Mouse (Mus musculus): Measurements from ENCODE around the gene Gpc6. TPM values are rescaled to one million over a fixed set of nuclear protein-coding genes. Genes with fewer than 3 reads are reported as not detected.

Gene Gpc6
- total RNA-seq, 1 experiment from 2014 or later, result not detected

GRCm38 (mm10) chr14:117710463-117710911 is 785.4 kb downstream of the Gpc6 start:
- 0 out of 2 replicates have a peak, but pooled peaks have one; percentile 27 for ATAC-seq (replicated peaks; ENCODE audit: insufficient number of reproducible peaks, low FRiP score, low TSS enrichment, poor library complexity, severe bottlenecking)

GRCm38 (mm10) chr14:117712311-117712710 is 787.2 kb downstream of the Gpc6 start:
- no peak for ATAC-seq (replicated peaks; ENCODE audit: insufficient number of reproducible peaks, low FRiP score, low TSS enrichment, poor library complexity, severe bottlenecking)

DNA sequence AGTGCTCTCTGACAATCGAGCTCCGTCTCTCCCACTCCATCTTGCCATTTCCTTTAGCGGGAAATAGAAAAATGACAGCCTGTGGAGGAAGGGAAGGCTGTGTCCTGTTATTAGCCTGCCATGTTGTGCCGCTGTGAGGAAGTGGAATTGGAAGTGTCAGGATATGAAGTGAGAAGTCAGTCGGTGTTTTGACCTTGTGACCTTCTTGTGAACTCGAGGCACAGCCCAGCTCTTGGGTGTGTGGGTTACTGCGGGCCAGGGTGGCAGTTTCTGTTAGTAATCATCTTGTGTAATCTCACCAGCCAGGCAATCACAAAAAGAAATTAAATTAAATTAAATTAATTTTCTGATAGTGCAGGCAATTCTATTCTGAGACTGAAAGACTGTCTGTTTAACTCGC is 789.0 kb downstream of the Gpc6 start:
- ATAC-seq (replicated peaks; ENCODE audit: insufficient number of reproducible peaks, low FRiP score, low TSS enrichment, poor library complexity, severe bottlenecking), result peak; percentile 77; the same call in 1 of the 2 replicates

DNA sequence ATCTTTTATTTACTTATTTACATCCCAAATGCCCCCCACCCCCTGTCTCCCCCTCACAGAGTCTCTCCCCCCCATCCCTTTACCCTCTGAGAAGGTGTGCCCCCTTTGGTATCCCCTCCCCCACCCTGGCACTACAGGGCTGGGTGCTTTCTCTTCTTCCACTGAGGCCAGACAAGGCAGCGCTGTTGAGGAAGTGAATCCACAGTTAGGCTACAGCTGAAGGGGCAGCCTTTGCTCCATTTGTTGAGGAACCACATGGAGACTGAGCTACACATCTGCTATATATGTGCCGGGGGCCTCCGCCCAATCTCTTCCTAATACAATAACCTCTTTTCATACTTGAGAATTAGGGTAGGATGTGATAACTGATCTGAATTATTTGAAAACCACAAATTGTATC is 791.2 kb downstream of the Gpc6 start:
- ATAC-seq (replicated peaks; ENCODE audit: insufficient number of reproducible peaks, low FRiP score, low TSS enrichment, poor library complexity, severe bottlenecking), result 0 out of 2 replicates have a peak, but pooled peaks have one; percentile 43

DNA sequence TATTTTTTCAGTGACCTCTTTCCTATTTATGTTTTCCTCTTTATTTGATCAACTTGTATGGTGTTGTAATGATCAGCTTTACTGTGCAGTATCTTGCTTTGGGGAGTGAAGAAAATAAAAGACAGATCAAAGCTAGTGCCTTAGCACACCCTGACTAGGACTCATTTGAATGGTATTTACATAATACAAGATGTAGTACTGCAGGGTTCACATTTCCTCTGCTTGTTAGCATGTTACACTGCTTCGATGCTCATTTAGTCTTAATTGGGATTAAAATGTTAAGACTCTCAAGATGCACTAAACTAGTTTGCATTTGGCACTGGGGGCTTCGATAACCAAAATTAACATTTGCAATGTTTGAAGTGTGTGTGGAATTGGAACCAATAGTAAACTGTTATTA is 803.6 kb downstream of the Gpc6 start:
- no peak for ATAC-seq (replicated peaks; ENCODE audit: insufficient number of reproducible peaks, low FRiP score, low TSS enrichment, poor library complexity, severe bottlenecking)

- ATAC-seq (replicated peaks; ENCODE audit: insufficient number of reproducible peaks, low FRiP score, low TSS enrichment, poor library complexity, severe bottlenecking), result no peak
Observed at GRCm38 (mm10) chr14:117755231-117755630, 830.1 kb downstream of the Gpc6 start.

DNA sequence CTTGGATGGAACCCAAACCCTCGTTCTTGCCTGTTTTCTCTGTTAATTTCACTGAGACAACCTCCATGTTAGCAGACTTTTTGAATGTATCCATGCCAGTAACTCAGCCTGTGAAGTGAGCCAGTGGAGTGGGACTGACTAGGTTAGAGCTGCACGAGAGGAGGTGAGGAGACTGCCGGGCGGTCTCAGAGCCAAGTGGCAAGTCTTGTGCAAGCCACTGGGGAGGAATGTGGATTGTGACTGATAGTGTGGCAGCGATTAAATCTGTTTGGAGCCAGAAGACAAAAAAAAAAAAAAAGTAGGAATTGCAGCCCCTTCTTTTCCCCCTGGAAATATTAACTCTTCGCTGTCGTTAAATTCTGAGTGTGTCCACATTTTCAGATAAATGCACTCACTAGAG is 831.4 kb downstream of the Gpc6 start:
- ATAC-seq (replicated peaks; ENCODE audit: insufficient number of reproducible peaks, low FRiP score, low TSS enrichment, poor library complexity, severe bottlenecking), result no peak

DNA sequence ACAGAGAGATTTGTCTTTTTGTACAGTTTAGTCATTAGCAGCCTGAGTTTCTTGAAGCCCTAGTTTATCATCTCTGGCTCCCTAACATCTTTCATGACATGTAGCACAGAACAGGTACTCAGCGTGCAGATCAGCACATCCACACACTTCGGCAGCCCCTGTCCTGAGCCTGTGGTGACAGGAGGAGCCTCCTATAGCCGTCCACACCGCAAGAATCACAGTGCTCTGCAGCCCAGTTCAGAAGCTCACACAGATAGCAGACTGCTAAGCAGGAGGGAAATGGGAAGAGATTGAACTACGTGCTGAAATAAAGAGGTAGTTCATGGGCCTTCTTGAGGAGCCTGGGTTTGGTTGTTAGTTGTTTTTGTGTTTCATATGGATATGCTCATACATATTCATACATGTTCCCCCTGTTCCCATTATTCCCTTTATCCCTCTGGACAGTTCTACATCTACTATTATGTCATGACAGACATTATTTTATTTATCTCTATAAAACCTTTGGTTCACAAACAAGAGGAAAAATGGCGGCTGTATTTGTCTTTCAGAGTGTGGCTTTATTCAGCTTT is 832.8 kb downstream of the Gpc6 start:
- ATAC-seq (replicated peaks; ENCODE audit: insufficient number of reproducible peaks, low FRiP score, low TSS enrichment, poor library complexity, severe bottlenecking), result no peak

GRCm38 (mm10) chr14:117760830-117761517 is 835.9 kb downstream of the Gpc6 start:
- ATAC-seq (replicated peaks; ENCODE audit: insufficient number of reproducible peaks, low FRiP score, low TSS enrichment, poor library complexity, severe bottlenecking), result no peak

DNA sequence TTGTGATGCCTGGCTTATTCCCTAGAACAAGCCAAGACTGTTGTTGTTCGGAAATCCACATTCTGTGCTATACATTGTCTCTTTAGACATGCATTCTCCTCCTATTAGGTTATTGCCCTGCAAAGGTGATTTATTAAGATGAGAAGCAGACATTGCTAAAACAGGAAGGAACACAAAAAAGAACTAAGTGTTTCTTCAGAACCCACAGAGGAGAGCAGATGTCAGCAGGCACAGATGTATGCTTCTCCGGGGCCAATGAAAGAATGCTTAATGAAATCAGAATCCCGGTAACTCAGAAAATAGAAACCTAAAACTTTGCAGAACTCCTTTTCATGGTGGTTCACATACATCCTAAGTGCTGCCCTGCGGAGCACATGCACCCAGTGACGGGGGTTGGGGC is 837.8 kb downstream of the Gpc6 start:
- ATAC-seq (replicated peaks; ENCODE audit: insufficient number of reproducible peaks, low FRiP score, low TSS enrichment, poor library complexity, severe bottlenecking), result no peak

GRCm38 (mm10) chr14:117767861-117768260 is 842.7 kb downstream of the Gpc6 start:
- no peak for ATAC-seq (replicated peaks; ENCODE audit: insufficient number of reproducible peaks, low FRiP score, low TSS enrichment, poor library complexity, severe bottlenecking)

GRCm38 (mm10) chr14:117768697-117769096 is 843.6 kb downstream of the Gpc6 start:
- no peak for ATAC-seq (replicated peaks; ENCODE audit: insufficient number of reproducible peaks, low FRiP score, low TSS enrichment, poor library complexity, severe bottlenecking)

GRCm38 (mm10) chr14:117773373-117773772 is 848.3 kb downstream of the Gpc6 start:
- ATAC-seq (replicated peaks; ENCODE audit: insufficient number of reproducible peaks, low FRiP score, low TSS enrichment, poor library complexity, severe bottlenecking), result no peak

DNA sequence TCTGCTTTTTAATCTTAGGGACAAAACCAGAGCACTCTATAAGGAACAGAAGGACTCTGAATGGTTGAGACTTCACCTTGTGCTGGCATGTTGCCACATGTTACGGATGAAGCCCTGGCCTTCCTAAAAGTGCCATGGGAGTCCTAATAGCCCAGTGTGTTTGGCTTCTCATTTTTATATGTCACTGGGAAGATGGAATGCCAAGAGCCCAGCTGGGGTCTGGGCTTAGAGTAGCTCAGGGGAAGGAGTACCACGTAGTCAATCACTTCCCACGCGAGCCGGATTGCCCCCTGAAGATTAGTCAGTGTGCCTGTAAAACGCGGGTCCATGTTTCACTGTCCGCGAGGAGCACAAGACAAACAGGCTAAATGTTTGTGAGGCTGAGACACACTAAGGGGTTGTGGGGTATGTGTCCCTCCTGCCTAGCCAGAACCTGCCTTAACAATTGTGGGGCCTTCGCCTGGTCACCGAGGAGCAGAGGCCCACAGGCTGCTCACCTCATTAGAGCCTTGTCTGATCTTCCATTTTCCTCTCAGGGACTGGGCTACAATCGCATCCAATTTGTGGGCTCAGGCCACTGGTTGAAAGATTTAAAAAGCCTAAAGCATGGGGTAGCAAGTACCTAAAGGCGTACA is 852.9 kb downstream of the Gpc6 start:
- ATAC-seq (replicated peaks; ENCODE audit: insufficient number of reproducible peaks, low FRiP score, low TSS enrichment, poor library complexity, severe bottlenecking), result no peak

DNA sequence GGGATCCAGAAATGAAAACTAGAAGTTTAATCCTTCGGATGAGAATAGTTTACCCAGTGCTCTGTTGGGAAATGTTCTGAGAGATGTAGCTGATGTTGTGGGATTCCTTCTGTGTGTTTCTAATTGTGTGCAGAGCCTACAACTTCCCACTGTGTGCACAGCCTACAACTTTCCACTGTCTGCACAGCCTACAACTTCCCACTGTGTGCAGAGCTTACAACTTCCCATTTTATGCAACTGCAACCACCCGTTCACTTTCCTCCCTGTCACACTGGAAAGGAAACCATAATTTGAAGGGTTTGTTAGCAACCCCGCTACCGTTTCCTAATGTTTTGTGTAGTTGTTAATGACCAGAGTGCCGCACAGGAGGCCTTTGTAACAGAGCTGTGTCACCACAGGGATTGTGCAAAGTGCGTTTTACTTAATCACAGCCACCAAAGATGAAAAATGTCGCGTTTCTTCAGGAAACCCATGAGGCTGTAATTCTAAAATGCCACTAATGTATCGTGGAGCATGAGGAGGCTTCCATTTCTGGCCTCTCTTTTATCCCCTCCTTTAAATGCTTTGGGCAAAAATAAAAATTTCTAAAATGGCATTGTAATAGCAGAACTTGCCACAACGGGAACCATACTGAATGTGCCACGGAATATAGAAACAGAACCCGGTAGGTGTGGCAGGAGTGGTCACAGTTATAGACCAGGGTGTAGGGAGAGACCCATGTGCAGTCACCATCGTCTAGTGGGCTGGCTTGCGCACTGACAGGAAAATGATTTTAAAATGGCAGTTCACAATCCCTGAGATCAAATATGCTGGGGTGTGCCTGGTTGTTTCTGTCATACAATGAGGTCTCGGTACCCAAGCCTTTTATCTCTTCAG is 853.7 kb downstream of the Gpc6 start:
- ATAC-seq (replicated peaks; ENCODE audit: insufficient number of reproducible peaks, low FRiP score, low TSS enrichment, poor library complexity, severe bottlenecking), result peak; percentile 49; the same call in 1 of the 2 replicates

DNA sequence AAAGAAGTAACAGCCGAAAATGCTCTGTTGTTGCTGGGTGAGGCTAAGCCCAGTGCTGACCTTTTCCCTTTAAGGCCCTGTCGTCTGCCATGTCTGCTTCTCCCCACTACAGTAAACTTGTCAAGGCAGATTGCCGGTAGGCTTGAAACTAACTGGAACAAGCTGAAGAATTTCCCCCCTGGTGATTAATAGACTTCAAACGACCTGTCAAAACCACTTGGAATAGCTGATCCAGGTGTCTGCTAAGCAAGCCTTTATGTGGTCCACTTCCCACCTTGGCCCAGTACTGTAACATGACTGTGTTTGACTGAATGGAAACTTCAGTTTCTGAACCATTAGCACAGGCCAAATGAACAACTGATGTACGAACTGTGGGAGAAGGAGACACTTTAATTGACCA is 856.6 kb downstream of the Gpc6 start:
- no peak for ATAC-seq (replicated peaks; ENCODE audit: insufficient number of reproducible peaks, low FRiP score, low TSS enrichment, poor library complexity, severe bottlenecking)

DNA sequence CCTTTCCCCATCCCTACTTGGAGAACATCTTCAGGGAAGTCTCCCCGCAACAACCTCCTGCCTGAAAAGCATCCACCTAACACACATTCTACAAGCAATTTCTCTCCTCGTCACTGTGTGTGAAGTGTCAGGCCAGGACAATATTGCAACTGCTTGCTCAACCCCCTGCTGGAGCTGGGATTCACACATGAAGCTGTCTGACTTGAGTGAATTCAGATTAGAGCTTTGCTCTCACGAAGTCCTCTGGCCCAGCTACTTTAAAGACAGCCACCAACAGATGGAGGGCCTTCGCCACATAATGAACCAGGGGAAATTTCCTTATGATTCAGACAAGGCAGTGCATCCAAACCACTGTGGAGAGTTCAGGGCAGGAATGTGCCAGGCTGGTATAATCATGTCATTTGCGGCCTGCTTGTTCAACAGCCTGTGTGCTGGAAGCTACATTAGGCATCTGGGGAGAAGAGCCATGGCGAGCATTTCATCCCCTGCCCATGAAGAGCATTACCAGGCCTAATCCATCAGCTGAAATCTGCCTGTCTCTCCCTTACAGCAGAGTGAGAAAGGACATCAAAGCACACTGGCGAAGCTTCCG is 858.7 kb downstream of the Gpc6 start:
- ATAC-seq (replicated peaks; ENCODE audit: insufficient number of reproducible peaks, low FRiP score, low TSS enrichment, poor library complexity, severe bottlenecking), result no peak

GRCm38 (mm10) chr14:117784960-117785359 is 859.8 kb downstream of the Gpc6 start:
- no peak for ATAC-seq (replicated peaks; ENCODE audit: insufficient number of reproducible peaks, low FRiP score, low TSS enrichment, poor library complexity, severe bottlenecking)
